Mouse (Mus musculus) forebrain, embryonic 12.5 days (tissue): ENCODE measurements at regions not wholly inside any gene's neighbourhood (a gene's known extent, or its start where the extent isn't known, plus 50 kb on each side); places are given as distances from the start of the nearest gene placed in this dataset.
A peak's percentile ranks its signal among the peaks of the same experiment; 100 is the strongest.

Experiments
- ATAC-seq: fragments of 200-750 bp; cut with Nextera tagmentation; 2 replicates; pipeline ENCODE4 v1.8.0; 2017; ENCODE audit warnings: moderate TSS enrichment; ENCODE audit not compliant: low FRiP score
- H3K27ac ChIP-seq: fragments of 300-500 bp; sonication (generic); 2 replicates; pipeline ENCODE4 v1.5.1; 2016; ENCODE audit warnings: mild to moderate bottlenecking
- H3K27me3 ChIP-seq: fragments of 300-500 bp; sonication (generic); 2 replicates; pipeline ENCODE4 v1.6.1; 2016; ENCODE audit warnings: mild to moderate bottlenecking
- H3K36me3 ChIP-seq: fragments of 300-500 bp; sonication (generic); replicated peaks from 2 replicates; pipeline ENCODE4 v1.6.1; 2016; ENCODE audit warnings: mild to moderate bottlenecking
- H3K4me1 ChIP-seq: fragments of 300-500 bp; sonication (generic); 2 replicates; pipeline ENCODE4 v1.6.1; 2016
- H3K4me2 ChIP-seq: fragments of 300-500 bp; sonication (generic); 2 replicates; pipeline ENCODE4 v1.6.1; 2016; ENCODE audit warnings: mild to moderate bottlenecking, moderate library complexity
- H3K4me3 ChIP-seq: fragments of 300-500 bp; sonication (generic); replicated peaks from 2 replicates; pipeline ENCODE4 v1.5.1; 2016; ENCODE audit warnings: mild to moderate bottlenecking
- H3K9ac ChIP-seq: fragments of 300-500 bp; sonication (generic); 2 replicates; pipeline ENCODE4 v1.6.1; 2016; ENCODE audit warnings: mild to moderate bottlenecking
- H3K9me3 ChIP-seq: fragments of 300-500 bp; sonication (generic); 2 replicates; pipeline ENCODE4 v1.6.1; 2016
- WGBS: fragments of 180-500 bp; shearing (Covaris S2); methylation state at CpG from one replicate; pipeline ENCODE4 v1.1.7; 2016; 5-methylcytosine and 5-hydroxymethylcytosine counted together

- Histone ChIP-seq H3K27me3 (no peaks in the 10 kb centered on the region), H3K9me3 (no peaks in the 10 kb centered on the region), H3K9ac (no peak overlapping the region), H3K4me2 (no peak overlapping the region), H3K4me1 (no peaks in the 10 kb centered on the region), H3K27ac (no peak overlapping the region), H3K36me3 (no peaks in the 10 kb centered on the region), H3K4me3 (no peak overlapping the region)
- 89% methylated on average over 3 of the region's 3 CpGs for WGBS
- no peak for ATAC-seq
Observed at GRCm38 (mm10) chr3:14952169-14952729, 66.2 kb downstream of the Car2 start.

- no peaks in the 10 kb centered on the region for H3K27me3 ChIP-seq
- H3K36me3 ChIP-seq = no peaks in the 10 kb centered on the region
- H3K9ac ChIP-seq = no peak overlapping the region
- no peaks in the 10 kb centered on the region for H3K4me1 ChIP-seq
- H3K4me3 ChIP-seq = no peak overlapping the region
- no peak overlapping the region for H3K4me2 ChIP-seq
- 67% methylated on average over 3 of the region's 3 CpGs for WGBS
- H3K9me3 ChIP-seq = no peaks in the 10 kb centered on the region
- no peak overlapping the region for H3K27ac ChIP-seq
- ATAC-seq = no peak
Observed at GRCm38 (mm10) chr3:14952951-14953350, 66.9 kb downstream of the Car2 start.

DNA sequence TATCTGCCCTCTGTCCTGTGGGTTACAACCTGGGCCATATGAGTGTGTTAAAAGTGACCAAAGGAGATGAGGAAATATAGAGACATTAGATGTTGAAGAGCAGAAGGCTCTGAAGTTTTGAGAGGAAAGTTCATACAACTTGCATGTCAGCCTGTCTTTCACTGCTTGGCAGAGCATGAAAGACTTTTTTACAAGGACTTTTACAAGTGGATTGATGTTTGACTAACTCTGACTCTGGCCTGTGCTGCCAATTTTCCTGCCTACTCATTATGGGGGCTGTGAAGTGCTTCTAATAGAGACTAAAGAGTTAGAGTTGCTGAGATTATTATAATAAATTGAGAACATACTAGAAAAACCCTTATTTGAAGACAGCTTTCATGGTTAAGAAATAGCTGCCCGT, 71.4 kb downstream of the Car2 start:
- no peak for ATAC-seq
- Histone ChIP-seq H3K27ac (no peak overlapping the region), H3K4me2 (no peak overlapping the region), H3K9ac (no peak overlapping the region), H3K9me3 (no peaks in the 10 kb centered on the region), H3K36me3 (no peaks in the 10 kb centered on the region), H3K4me3 (no peak overlapping the region), H3K27me3 (no peaks in the 10 kb centered on the region), H3K4me1 (peaks cover 6% of the 10 kb centered on the region)
- 71% methylated on average over 1 of the region's 1 CpGs for WGBS

DNA sequence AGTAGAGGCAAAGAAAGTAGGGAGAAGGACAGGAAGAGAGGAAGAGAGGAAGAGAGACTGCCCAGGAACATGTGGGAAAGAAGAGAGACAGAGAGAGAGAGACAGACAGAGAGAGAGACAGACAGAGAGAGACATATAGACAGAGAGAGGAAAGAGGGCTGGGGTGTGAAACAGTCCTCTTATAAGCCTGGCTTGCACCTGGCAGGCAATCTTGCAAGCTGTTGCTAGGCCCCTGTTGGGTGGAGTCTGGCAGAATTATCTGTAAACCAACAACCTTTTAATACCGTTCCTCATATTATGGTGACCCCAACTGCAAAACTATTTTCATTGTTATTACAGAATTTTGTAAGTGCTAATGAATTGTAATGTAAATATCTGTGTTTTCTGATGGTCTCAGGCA, 72.2 kb downstream of the Car2 start:
- Histone ChIP-seq H3K4me2 (no peak overlapping the region), H3K9me3 (no peaks in the 10 kb centered on the region), H3K36me3 (no peaks in the 10 kb centered on the region), H3K27me3 (no peaks in the 10 kb centered on the region), H3K9ac (no peak overlapping the region), H3K27ac (no peak overlapping the region), H3K4me1 (peaks cover 6% of the 10 kb centered on the region), H3K4me3 (no peak overlapping the region)
- no peak for ATAC-seq
- WGBS = 67% methylated on average over 1 of the region's 1 CpGs

- H3K4me3 ChIP-seq = no peak overlapping the region
- H3K27me3 ChIP-seq = no peaks in the 10 kb centered on the region
- H3K4me1 ChIP-seq = peaks cover 6% of the 10 kb centered on the region
- peak; percentile 71; the same call in 1 of the 2 replicates for ATAC-seq
- no peak overlapping the region for H3K4me2 ChIP-seq
- no peaks in the 10 kb centered on the region for H3K9me3 ChIP-seq
- WGBS = 0% methylated on average over 1 of the region's 1 CpGs
- H3K36me3 ChIP-seq = no peaks in the 10 kb centered on the region
- no peak overlapping the region for H3K27ac ChIP-seq
- H3K9ac ChIP-seq = no peak overlapping the region
Observed at GRCm38 (mm10) chr3:14959586-14959985, 73.5 kb downstream of the Car2 start.

DNA sequence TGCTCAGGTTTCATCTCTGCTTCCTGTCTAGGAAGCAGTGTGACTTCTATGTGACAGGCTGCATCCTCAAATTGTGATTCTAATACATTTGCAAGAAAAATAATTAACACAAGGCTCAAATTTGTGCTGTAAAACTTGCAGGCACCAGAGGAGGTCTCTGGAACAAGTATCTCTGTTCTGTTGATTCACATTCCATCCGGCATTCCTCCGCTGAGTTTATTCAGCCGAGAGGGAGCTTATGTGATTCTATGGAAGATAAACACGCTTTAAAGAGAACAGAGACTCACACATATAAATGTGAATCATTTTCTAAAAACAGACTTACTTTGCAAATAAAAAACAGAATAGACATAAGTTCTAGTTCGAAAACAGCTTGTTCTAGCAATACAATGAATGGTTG, 78.7 kb downstream of the Car2 start:
- WGBS = 82% methylated on average over 5 of the region's 5 CpGs
- Histone ChIP-seq H3K36me3 (no peaks in the 10 kb centered on the region), H3K4me1 (peaks cover under 1% of the 10 kb centered on the region; the same call in 1 of the 2 replicates), H3K9me3 (no peaks in the 10 kb centered on the region), H3K27me3 (no peaks in the 10 kb centered on the region), H3K4me3 (no peak overlapping the region), H3K27ac (no peak overlapping the region), H3K9ac (no peak overlapping the region), H3K4me2 (no peak overlapping the region)
- no peak for ATAC-seq

DNA sequence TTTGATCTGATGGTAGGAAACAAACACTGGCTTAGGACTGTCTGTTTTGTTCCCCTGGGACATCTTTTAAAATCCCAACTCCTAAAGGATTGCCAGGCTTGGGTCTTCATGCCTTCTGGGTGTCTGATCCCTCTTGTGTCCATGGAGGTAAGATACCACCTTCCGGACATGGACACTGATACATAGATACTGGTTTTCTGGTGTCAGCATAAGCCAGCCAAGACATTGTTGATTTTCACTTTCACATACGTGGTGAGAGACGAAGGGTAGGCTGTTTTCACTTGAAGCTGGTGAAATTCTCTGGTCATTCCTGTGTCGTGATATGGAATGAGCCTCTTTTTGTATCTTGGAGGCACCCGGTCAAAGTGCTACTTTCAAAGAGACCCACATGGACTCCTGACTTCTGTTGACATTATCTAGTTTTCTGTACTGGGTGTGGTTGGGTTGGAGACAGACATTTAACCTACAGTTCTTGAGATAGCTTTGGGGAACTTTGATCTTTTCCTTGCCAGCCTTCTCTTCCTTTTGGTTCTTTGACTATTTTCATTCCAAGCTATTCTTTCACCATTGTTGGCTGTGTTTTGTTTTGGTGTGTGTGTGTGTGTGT, 79.5 kb downstream of the Car2 start:
- Histone ChIP-seq H3K4me1 (no peaks in the 10 kb centered on the region), H3K9me3 (no peaks in the 10 kb centered on the region), H3K36me3 (no peaks in the 10 kb centered on the region), H3K9ac (no peak overlapping the region), H3K27ac (no peak overlapping the region), H3K4me2 (no peak overlapping the region), H3K4me3 (no peak overlapping the region), H3K27me3 (no peaks in the 10 kb centered on the region)
- 89% methylated on average over 5 of the region's 5 CpGs for WGBS
- ATAC-seq = no peak

- 90% methylated on average over 5 of the region's 5 CpGs for WGBS
- Histone ChIP-seq H3K9me3 (no peaks in the 10 kb centered on the region), H3K9ac (no peak overlapping the region), H3K27ac (no peak overlapping the region), H3K4me1 (no peaks in the 10 kb centered on the region), H3K4me3 (no peak overlapping the region), H3K36me3 (no peaks in the 10 kb centered on the region), H3K27me3 (no peaks in the 10 kb centered on the region), H3K4me2 (no peak overlapping the region)
- ATAC-seq = no peak
Observed at GRCm38 (mm10) chr3:14967235-14967634, 81.2 kb downstream of the Car2 start.

DNA sequence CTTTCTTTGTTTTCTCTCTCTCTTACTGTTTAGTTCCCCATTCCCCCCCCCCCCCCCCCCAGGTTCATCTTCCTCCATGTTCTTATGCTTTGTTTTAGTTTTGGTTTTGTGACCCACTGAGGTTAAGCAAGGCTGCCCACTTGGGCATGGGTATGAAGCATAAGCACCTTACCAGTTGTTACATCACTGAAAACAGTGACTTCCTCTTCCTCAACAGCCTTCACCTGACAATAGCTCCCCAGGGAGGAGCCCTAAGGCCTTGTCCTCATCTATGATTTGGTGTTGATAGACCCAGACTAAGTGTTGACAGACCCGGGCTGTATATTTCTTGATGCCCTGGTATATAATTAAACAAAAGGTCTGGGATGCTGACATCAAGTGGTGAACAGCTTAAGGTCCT, 82.3 kb downstream of the Car2 start:
- no peak overlapping the region for H3K27ac ChIP-seq
- H3K27me3 ChIP-seq = no peaks in the 10 kb centered on the region
- no peak overlapping the region for H3K4me2 ChIP-seq
- WGBS = 84% methylated on average over 1 of the region's 1 CpGs
- H3K4me3 ChIP-seq = no peak overlapping the region
- H3K9ac ChIP-seq = no peak overlapping the region
- H3K9me3 ChIP-seq = no peaks in the 10 kb centered on the region
- no peaks in the 10 kb centered on the region for H3K36me3 ChIP-seq
- ATAC-seq = no peak
- H3K4me1 ChIP-seq = no peaks in the 10 kb centered on the region

- Histone ChIP-seq H3K4me3 (no peak overlapping the region), H3K9me3 (no peaks in the 10 kb centered on the region), H3K27ac (no peak overlapping the region), H3K4me1 (no peaks in the 10 kb centered on the region), H3K4me2 (no peak overlapping the region), H3K36me3 (no peaks in the 10 kb centered on the region), H3K27me3 (no peaks in the 10 kb centered on the region), H3K9ac (no peak overlapping the region)
- ATAC-seq = no peak
- 91% methylated on average over 6 of the region's 6 CpGs for WGBS
Observed at GRCm38 (mm10) chr3:14969698-14970097, 83.6 kb downstream of the Car2 start.

DNA sequence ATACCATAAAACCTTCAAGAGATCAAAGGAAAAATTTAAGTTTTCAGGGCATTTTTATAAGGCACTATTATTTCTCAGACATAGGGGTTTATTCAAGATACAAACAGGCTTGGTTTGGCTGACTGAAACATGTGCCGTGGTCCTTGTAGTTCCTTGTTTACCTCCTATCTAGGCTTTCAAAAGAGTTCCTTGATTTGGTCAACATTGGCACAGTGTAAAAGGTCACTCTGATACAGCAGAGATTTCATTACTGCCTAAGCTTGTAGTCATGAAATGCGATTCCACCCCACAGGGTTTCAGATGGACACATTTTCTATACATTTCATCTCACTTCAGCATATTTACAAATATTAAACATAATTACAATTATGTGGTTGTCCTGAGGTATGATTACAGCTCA, 85.6 kb downstream of the Car2 start:
- H3K4me3 ChIP-seq = no peak overlapping the region
- H3K27me3 ChIP-seq = no peaks in the 10 kb centered on the region
- no peaks in the 10 kb centered on the region for H3K36me3 ChIP-seq
- H3K9me3 ChIP-seq = no peaks in the 10 kb centered on the region
- H3K9ac ChIP-seq = no peak overlapping the region
- WGBS = 87% methylated on average over 2 of the region's 2 CpGs
- no peak overlapping the region for H3K4me2 ChIP-seq
- ATAC-seq = no peak
- no peaks in the 10 kb centered on the region for H3K4me1 ChIP-seq
- no peak overlapping the region for H3K27ac ChIP-seq

- Histone ChIP-seq H3K27ac (no peak overlapping the region), H3K4me3 (no peak overlapping the region), H3K9me3 (no peaks in the 10 kb centered on the region), H3K9ac (no peak overlapping the region), H3K27me3 (no peaks in the 10 kb centered on the region), H3K4me1 (no peaks in the 10 kb centered on the region), H3K4me2 (no peak overlapping the region), H3K36me3 (no peaks in the 10 kb centered on the region)
- WGBS = 84% methylated on average over 2 of the region's 2 CpGs
- ATAC-seq = no peak
Observed at GRCm38 (mm10) chr3:14974758-14975157, 88.7 kb downstream of the Car2 start.

DNA sequence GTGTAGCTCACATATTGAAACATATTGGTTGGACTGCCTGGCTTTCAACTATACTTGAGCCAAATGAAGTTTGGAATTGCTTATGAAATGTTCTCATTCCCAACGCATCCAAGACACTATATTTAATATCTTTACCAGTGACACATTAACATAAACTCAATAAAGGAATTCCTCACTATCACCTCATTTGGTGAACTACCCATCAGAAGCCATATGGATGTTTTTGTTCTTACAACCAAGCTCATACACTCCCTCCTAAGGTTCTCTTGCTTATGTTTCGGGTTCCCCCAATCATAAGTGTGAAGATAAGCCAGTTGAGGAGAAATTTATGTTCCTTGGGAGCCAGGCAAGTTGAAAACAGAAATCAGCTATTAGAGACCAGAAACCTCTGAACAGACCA, 89.1 kb downstream of the Car2 start:
- Histone ChIP-seq H3K9ac (no peak overlapping the region), H3K4me3 (no peak overlapping the region), H3K4me1 (no peaks in the 10 kb centered on the region), H3K4me2 (no peak overlapping the region), H3K27me3 (no peaks in the 10 kb centered on the region), H3K36me3 (no peaks in the 10 kb centered on the region), H3K27ac (no peak overlapping the region), H3K9me3 (no peaks in the 10 kb centered on the region)
- WGBS = 92% methylated on average over 2 of the region's 2 CpGs
- ATAC-seq = no peak
